Mouse (Mus musculus): ENCODE data around the gene Hpse2. TPM values are rescaled to one million over a fixed set of nuclear protein-coding genes. Genes with fewer than 3 reads are reported as not detected.

The Hpse2 gene
- polyA plus RNA-seq, 1 experiment from 2014 or later, result 4.3 TPM

DNA sequence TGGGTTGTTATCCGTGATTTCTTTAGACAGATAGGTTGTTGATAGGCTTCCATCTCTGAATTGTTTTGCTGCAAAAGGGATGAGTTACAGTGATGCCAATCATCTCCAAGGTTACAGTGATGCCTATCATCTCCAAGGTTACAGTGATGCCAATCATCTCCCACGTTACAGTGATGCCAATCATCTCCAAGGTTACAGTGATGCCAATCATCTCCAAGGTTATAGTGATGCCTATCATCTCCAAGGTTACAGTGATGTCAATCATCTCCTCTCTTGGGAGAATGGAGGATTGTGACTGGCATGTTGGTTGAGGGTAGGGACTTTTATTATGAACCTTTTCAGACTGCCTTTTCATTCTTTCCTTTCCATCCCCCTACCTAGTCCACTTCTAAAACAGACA lies 570.4 kb downstream of the Hpse2 start:
- Histone ChIP-seq H3K27me3 (replicated peaks; ENCODE audit: control insufficient read depth, insufficient read depth, low read length) (no peaks in the 10 kb centered on the region), H3K27ac (replicated peaks; ENCODE audit: low read depth, low read length) (no peak overlapping the region), H3K4me1 (ENCODE audit: control insufficient read depth, insufficient read depth, low read length) (no peaks in the 10 kb centered on the region), H3K4me2 (ENCODE audit: low read depth, low read length) (no peak overlapping the region), H3K9me3 (ENCODE audit: control insufficient read depth, low read length) (no peaks in the 10 kb centered on the region), H3K9ac (ENCODE audit: low read depth, low read length) (no peak overlapping the region), H3K36me3 (ENCODE audit: control insufficient read depth, insufficient read depth, low read length) (no peaks in the 10 kb centered on the region), H3K4me3 (ENCODE audit: low read depth, low read length) (no peak overlapping the region)
- DNase-seq (ENCODE audit: low spot score), result no peak
- no peak for ATAC-seq (ENCODE audit: low read depth)
- 65% methylated on average over 2 of the region's 2 CpGs for WGBS

DNA sequence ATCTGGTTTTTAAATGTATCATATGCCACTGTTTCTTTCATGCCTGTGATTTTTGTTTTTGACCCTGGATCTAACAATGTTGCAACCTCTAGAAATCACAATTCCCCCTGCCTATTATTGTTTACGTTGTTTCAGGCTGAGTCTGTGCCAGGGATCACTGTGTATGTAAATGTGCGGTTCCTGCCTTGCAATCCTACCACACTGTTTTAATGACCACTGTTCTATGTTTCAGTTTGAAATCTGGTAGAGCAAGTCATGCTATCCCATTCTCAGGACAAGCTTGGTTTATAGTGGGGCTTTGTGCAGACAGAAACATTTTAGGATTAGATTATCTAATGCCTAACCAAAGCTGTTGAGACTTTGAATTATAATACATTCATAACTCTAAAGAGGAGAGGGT lies 571.9 kb downstream of the Hpse2 start:
- Histone ChIP-seq H3K27me3 (replicated peaks; ENCODE audit: control insufficient read depth, insufficient read depth, low read length) (no peaks in the 10 kb centered on the region), H3K9me3 (ENCODE audit: control insufficient read depth, low read length) (no peaks in the 10 kb centered on the region), H3K36me3 (ENCODE audit: control insufficient read depth, insufficient read depth, low read length) (no peaks in the 10 kb centered on the region), H3K9ac (ENCODE audit: low read depth, low read length) (no peak overlapping the region), H3K4me3 (ENCODE audit: low read depth, low read length) (no peak overlapping the region), H3K4me1 (ENCODE audit: control insufficient read depth, insufficient read depth, low read length) (no peaks in the 10 kb centered on the region), H3K27ac (replicated peaks; ENCODE audit: low read depth, low read length) (no peak overlapping the region), H3K4me2 (ENCODE audit: low read depth, low read length) (no peak overlapping the region)
- DNase-seq (ENCODE audit: low spot score) (no peak), ATAC-seq (ENCODE audit: low read depth) (no peak)
- 90% methylated on average over 2 of the region's 2 CpGs for WGBS

DNA sequence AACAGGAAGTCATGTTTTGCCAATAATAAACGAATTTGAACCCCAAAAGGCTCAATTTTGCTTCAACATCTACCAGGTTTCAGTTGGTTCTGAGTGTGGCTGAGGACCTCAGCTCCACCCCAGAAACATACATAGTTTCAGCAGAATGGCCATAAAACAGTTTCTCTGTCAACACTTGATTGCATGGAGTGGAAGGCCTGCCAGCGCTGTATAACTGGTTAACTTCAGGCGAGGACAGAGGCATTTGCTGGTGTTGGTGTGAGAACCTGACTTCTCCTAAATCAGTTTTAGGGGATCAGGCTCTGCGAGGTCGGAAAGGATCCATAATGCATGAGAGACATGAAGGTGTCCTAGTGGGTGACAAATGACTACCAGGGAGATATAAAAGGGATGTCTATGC lies 578.0 kb downstream of the Hpse2 start:
- H3K27ac ChIP-seq (replicated peaks; ENCODE audit: low read depth, low read length), result no peak overlapping the region
- H3K4me1 ChIP-seq (ENCODE audit: control insufficient read depth, insufficient read depth, low read length), result no peaks in the 10 kb centered on the region
- H3K4me3 ChIP-seq (ENCODE audit: low read depth, low read length), result no peak overlapping the region
- H3K9me3 ChIP-seq (ENCODE audit: control insufficient read depth, low read length), result no peaks in the 10 kb centered on the region
- H3K9ac ChIP-seq (ENCODE audit: low read depth, low read length), result no peak overlapping the region
- no peak overlapping the region for H3K4me2 ChIP-seq (ENCODE audit: low read depth, low read length)
- DNase-seq (ENCODE audit: low spot score) (no peak), ATAC-seq (ENCODE audit: low read depth) (no peak)
- H3K27me3 ChIP-seq (replicated peaks; ENCODE audit: control insufficient read depth, insufficient read depth, low read length), result no peaks in the 10 kb centered on the region
- 77% methylated on average over 5 of the region's 5 CpGs for WGBS
- no peaks in the 10 kb centered on the region for H3K36me3 ChIP-seq (ENCODE audit: control insufficient read depth, insufficient read depth, low read length)

DNA sequence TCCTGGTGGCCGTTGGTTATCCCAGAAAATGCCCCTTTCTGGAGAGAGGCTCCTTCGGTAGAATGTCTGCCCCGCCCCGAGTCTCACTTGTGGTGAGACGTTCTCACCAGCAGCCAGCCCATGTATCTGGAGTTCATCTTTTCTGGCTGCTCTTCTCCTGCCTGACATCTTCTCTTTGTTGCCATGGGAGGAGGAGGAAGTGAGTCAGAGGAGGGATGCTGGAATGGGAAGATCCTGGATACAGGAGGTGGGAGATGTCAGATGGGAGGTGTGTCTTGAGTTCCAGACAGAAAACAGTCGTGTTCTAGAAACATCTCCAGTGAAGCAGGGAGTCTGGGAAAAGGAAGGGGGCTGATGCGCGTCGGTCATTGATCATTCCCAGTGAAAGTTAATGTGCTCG lies 578.7 kb downstream of the Hpse2 start:
- Histone ChIP-seq H3K4me1 (ENCODE audit: control insufficient read depth, insufficient read depth, low read length) (no peaks in the 10 kb centered on the region), H3K9ac (ENCODE audit: low read depth, low read length) (no peak overlapping the region), H3K4me2 (ENCODE audit: low read depth, low read length) (no peak overlapping the region), H3K9me3 (ENCODE audit: control insufficient read depth, low read length) (no peaks in the 10 kb centered on the region), H3K4me3 (ENCODE audit: low read depth, low read length) (no peak overlapping the region), H3K36me3 (ENCODE audit: control insufficient read depth, insufficient read depth, low read length) (no peaks in the 10 kb centered on the region), H3K27ac (replicated peaks; ENCODE audit: low read depth, low read length) (no peak overlapping the region), H3K27me3 (replicated peaks; ENCODE audit: control insufficient read depth, insufficient read depth, low read length) (no peaks in the 10 kb centered on the region)
- peak; percentile 34 for DNase-seq (ENCODE audit: low spot score)
- WGBS, result 77% methylated on average over 10 of the region's 10 CpGs
- ATAC-seq (ENCODE audit: low read depth), result no peak

DNA sequence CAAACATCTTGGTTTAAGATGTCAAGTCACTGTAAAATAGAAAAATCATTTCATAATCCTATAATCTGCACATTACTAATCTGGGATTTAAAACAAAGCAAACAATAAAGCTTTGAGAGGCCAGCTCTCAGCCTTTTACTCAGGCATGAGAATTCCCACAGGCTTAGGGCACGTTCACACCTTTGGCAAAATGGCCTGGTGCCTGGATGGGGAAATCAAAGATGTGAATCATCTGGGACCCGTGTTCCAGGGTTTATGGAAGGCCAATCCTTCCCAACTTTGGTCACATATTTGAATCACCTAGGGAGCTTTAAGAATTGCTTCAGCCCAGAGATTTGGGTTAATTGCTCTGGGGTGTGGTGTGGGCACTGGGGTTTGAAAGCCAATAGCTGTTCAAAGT lies 590.3 kb downstream of the Hpse2 start:
- Histone ChIP-seq H3K9ac (ENCODE audit: low read depth, low read length) (no peak overlapping the region), H3K9me3 (ENCODE audit: control insufficient read depth, low read length) (no peaks in the 10 kb centered on the region), H3K27me3 (replicated peaks; ENCODE audit: control insufficient read depth, insufficient read depth, low read length) (0 out of 2 replicates have a peak, but pooled peaks cover 7% of the 10 kb centered on the region), H3K27ac (replicated peaks; ENCODE audit: low read depth, low read length) (no peak overlapping the region), H3K4me3 (ENCODE audit: low read depth, low read length) (no peak overlapping the region), H3K4me1 (ENCODE audit: control insufficient read depth, insufficient read depth, low read length) (no peaks in the 10 kb centered on the region), H3K36me3 (ENCODE audit: control insufficient read depth, insufficient read depth, low read length) (no peaks in the 10 kb centered on the region), H3K4me2 (ENCODE audit: low read depth, low read length) (no peak overlapping the region)
- ATAC-seq (ENCODE audit: low read depth) (no peak), DNase-seq (ENCODE audit: low spot score) (no peak)
- 65% methylated on average over 2 of the region's 2 CpGs for WGBS

DNA sequence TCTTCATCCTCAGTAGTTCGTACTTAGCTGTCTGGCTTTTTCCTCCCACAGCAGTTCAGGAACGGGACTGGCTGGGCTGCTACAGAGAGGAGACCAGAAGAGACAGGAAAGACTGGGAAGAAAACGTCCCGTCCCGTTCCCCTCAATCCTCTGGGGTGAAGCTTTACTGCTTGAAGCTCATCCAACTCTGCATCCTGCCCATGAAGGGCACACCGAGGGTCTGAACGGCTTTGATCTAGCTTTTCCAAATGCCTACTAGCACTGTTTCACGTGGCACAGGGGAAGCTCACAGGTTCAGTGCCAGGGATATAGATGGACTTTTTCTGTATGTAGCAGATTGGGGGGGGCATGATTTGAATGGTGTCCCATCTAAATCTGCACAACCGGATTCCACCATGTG lies 592.4 kb downstream of the Hpse2 start:
- H3K4me2 ChIP-seq (ENCODE audit: low read depth, low read length), result peak overlapping the region; percentile 67
- H3K27me3 ChIP-seq (replicated peaks; ENCODE audit: control insufficient read depth, insufficient read depth, low read length), result 0 out of 2 replicates have a peak, but pooled peaks cover 7% of the 10 kb centered on the region
- H3K36me3 ChIP-seq (ENCODE audit: control insufficient read depth, insufficient read depth, low read length), result no peaks in the 10 kb centered on the region
- ATAC-seq (ENCODE audit: low read depth), result no peak
- peak overlapping the region; percentile 51; the same call in 1 of the 2 replicates for H3K9ac ChIP-seq (ENCODE audit: low read depth, low read length)
- no peaks in the 10 kb centered on the region for H3K9me3 ChIP-seq (ENCODE audit: control insufficient read depth, low read length)
- no peak overlapping the region for H3K4me3 ChIP-seq (ENCODE audit: low read depth, low read length)
- DNase-seq (ENCODE audit: low spot score), result no peak
- H3K27ac ChIP-seq (replicated peaks; ENCODE audit: low read depth, low read length), result no peak overlapping the region
- 20% methylated on average over 9 of the region's 9 CpGs for WGBS
- H3K4me1 ChIP-seq (ENCODE audit: control insufficient read depth, insufficient read depth, low read length), result no peaks in the 10 kb centered on the region

DNA sequence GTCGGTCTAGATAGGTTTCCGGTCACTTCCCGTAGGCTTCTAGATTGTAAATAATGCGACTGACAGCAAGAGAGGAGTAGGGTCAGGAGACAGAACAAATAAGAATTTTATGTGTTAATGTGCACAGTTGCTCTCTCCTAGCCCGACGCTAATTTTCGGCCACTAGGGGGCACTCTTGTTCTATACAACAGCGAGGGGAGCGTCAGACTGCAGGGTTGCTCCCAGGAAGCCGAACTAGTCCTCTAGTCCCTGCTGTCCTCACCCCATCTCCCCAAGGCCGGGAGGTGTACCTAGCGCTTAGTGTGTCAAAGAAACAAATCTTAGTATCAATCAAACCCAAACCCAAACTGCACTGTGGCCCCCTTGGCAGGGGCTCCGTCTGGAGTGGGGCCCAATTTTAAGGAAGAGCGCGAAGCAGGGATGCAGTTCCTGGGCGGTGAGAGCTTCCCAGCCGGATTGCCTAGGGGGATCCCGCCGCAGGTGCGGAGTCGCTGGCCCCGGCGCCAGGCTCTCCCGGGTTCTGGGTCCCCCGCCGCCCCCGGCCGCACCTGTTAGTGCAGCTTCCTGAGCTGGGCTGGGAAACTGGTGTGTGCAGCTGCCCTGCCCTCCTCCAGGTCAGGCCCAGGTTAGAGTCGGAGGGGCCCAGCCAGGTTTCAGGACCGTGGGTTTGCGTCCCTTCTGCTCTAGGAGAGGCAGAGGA lies 593.1 kb downstream of the Hpse2 start:
- no peaks in the 10 kb centered on the region for H3K9me3 ChIP-seq (ENCODE audit: control insufficient read depth, low read length)
- H3K27me3 ChIP-seq (replicated peaks; ENCODE audit: control insufficient read depth, insufficient read depth, low read length), result 0 out of 2 replicates have a peak, but pooled peaks cover 5% of the 10 kb centered on the region
- no peaks in the 10 kb centered on the region for H3K4me1 ChIP-seq (ENCODE audit: control insufficient read depth, insufficient read depth, low read length)
- no peak overlapping the region for H3K27ac ChIP-seq (replicated peaks; ENCODE audit: low read depth, low read length)
- DNase-seq (ENCODE audit: low spot score), result peak; percentile 92
- H3K4me2 ChIP-seq (ENCODE audit: low read depth, low read length), result peak overlapping the region; percentile 67
- H3K4me3 ChIP-seq (ENCODE audit: low read depth, low read length), result peak overlapping the region; percentile 31
- peak overlapping the region; percentile 51 for H3K9ac ChIP-seq (ENCODE audit: low read depth, low read length)
- ATAC-seq (ENCODE audit: low read depth), result peak; percentile 93
- no peaks in the 10 kb centered on the region for H3K36me3 ChIP-seq (ENCODE audit: control insufficient read depth, insufficient read depth, low read length)
- 2% methylated on average over 31 of the region's 31 CpGs for WGBS

DNA sequence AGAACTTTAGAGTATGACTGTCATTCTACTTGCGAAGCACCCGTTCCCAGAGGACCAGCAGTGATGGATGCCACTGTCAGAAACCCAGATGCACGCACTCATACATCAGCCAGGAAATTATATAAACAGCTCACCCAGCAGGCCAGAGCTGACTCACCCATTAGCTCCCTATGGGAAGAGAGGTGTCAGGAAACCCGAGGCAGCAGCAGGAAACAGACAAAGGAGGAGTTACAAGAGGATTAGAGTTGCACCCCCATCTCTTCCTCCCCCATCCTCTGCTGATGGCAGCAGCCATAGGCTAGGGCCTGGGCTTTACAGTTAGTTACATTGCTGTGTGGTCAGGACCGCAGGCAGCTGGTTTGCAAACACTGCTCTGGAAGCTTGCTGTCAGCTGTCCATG lies 599.8 kb downstream of the Hpse2 start:
- DNase-seq (ENCODE audit: low spot score) (peak; percentile 27), ATAC-seq (ENCODE audit: low read depth) (peak; percentile 30; the same call in 1 of the 2 replicates)
- H3K27ac ChIP-seq (replicated peaks; ENCODE audit: low read depth, low read length), result no peak overlapping the region
- no peaks in the 10 kb centered on the region for H3K27me3 ChIP-seq (replicated peaks; ENCODE audit: control insufficient read depth, insufficient read depth, low read length)
- H3K4me2 ChIP-seq (ENCODE audit: low read depth, low read length), result no peak overlapping the region
- H3K36me3 ChIP-seq (ENCODE audit: control insufficient read depth, insufficient read depth, low read length), result no peaks in the 10 kb centered on the region
- 34% methylated on average over 5 of the region's 5 CpGs for WGBS
- no peak overlapping the region for H3K4me3 ChIP-seq (ENCODE audit: low read depth, low read length)
- H3K9ac ChIP-seq (ENCODE audit: low read depth, low read length), result no peak overlapping the region
- no peaks in the 10 kb centered on the region for H3K9me3 ChIP-seq (ENCODE audit: control insufficient read depth, low read length)
- no peaks in the 10 kb centered on the region for H3K4me1 ChIP-seq (ENCODE audit: control insufficient read depth, insufficient read depth, low read length)

DNA sequence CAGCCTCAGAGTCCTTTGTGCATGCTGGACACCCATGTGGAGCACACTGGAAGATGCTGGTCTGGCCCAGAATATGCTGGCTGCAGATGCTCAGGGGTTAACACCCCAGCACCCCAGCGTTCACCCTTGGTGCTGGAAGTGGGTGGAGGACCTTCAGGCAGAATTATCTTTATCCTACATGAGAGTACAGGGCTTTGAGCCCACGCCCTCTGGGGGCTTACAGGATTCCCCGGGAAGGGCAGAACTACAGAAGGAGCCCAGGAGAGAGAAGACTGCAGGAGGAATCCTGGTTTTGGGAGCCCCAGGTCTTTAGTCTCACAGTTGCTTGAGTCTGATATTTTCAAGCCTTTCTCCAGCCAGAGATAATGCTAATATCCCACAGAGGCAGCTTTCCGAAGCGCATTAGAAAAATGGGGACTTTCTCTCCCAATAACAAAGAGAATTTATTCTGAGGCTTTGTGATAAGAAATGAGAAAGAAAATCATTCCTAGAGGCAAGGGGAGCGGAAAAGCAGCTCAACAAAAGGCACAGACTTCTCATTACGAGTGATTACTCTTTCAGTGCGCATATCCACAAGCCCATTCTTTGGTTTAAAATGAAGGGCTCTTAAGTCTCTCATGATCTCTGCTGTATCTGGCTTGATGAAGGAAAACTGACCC lies 602.5 kb downstream of the Hpse2 start:
- WGBS, result 56% methylated on average over 8 of the region's 8 CpGs
- Histone ChIP-seq H3K4me2 (ENCODE audit: low read depth, low read length) (no peak overlapping the region), H3K27ac (replicated peaks; ENCODE audit: low read depth, low read length) (no peak overlapping the region), H3K4me1 (ENCODE audit: control insufficient read depth, insufficient read depth, low read length) (no peaks in the 10 kb centered on the region), H3K9me3 (ENCODE audit: control insufficient read depth, low read length) (no peaks in the 10 kb centered on the region), H3K4me3 (ENCODE audit: low read depth, low read length) (no peak overlapping the region), H3K9ac (ENCODE audit: low read depth, low read length) (no peak overlapping the region), H3K27me3 (replicated peaks; ENCODE audit: control insufficient read depth, insufficient read depth, low read length) (no peaks in the 10 kb centered on the region), H3K36me3 (ENCODE audit: control insufficient read depth, insufficient read depth, low read length) (no peaks in the 10 kb centered on the region)
- ATAC-seq (ENCODE audit: low read depth) (no peak), DNase-seq (ENCODE audit: low spot score) (no peak)
